ENCODE assay signal across 23 mouse cellular contexts in the genomic region with DNA sequence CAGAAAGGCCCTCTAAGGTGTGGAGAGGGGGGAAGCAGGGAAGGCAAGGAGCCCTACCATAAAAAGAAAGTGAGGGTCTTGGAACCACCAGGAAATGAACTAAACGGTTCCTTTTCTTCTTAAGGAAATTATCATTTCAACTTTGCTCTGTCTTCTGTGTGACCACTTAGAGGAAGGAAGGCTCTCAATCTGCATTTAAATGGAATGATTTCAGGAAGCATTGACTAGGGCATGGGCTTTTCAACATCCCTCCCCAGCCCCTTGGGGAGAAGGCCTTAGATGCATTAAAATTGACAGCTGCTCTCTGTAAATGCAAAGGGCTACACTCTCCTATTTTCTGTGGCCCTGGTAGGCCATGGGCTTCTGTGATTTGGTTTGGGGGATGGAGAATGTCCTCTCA.
"Had no signal": no experiment of that assay in that cellular context is flagged by ENCODE, and none has a peak within 500 bp of the region (broad histone marks: within the 10 kb centered on the region; RNA-seq: fewer than 3 reads in every experiment).

No protein-coding gene starts in this region.

- H3K27ac ChIP-seq: intestine, embryonic 15.5 days; kidney, embryonic 15.5 days; limb, embryonic 12.5 days; limb, embryonic 15.5 days; liver, embryonic 14.5 days; macrophage; midbrain, embryonic 13.5 days; stomach, postnatal 0 days had no signal

- H3K9me3 ChIP-seq: intestine, embryonic 15.5 days; kidney, embryonic 15.5 days; limb, embryonic 12.5 days; limb, embryonic 15.5 days; midbrain, embryonic 13.5 days had no signal

- H3K9ac ChIP-seq: intestine, embryonic 15.5 days; kidney, embryonic 15.5 days; limb, embryonic 12.5 days; limb, embryonic 15.5 days; liver, embryonic 14.5 days; liver, postnatal 0 days; lung, embryonic 14.5 days; midbrain, embryonic 13.5 days had no signal

- H3K36me3 ChIP-seq: intestine, embryonic 15.5 days; kidney, embryonic 15.5 days; limb, embryonic 12.5 days; limb, embryonic 15.5 days; midbrain, embryonic 13.5 days had no signal

- H3K4me2 ChIP-seq: intestine, embryonic 15.5 days; kidney, embryonic 15.5 days; limb, embryonic 12.5 days; limb, embryonic 15.5 days; liver, embryonic 11.5 days; lung, embryonic 14.5 days; midbrain, embryonic 13.5 days had no signal

- H3K4me3 ChIP-seq: intestine, embryonic 15.5 days; kidney, embryonic 15.5 days; limb, embryonic 12.5 days; limb, embryonic 15.5 days; megakaryocyte, embryonic 14.5 days; midbrain, embryonic 13.5 days; myocyte had no signal

- H3K27me3 ChIP-seq: intestine, embryonic 15.5 days; kidney, embryonic 15.5 days; limb, embryonic 12.5 days; limb, embryonic 15.5 days; megakaryocyte, embryonic 14.5 days; midbrain, embryonic 13.5 days had no signal

- H3K4me1 ChIP-seq: intestine, embryonic 15.5 days; kidney, embryonic 15.5 days; limb, embryonic 15.5 days; megakaryocyte, embryonic 14.5 days had no signal

- DNase-seq: kidney, adult 11 months; kidney, adult 8-10 months; kidney, postnatal 10 days; kidney, postnatal 36 days; left cerebral cortex, postnatal 4 days; liver, postnatal 0 days; lung, embryonic 14.5 days; right cerebral cortex, adult 18-20 months; right cerebral cortex, postnatal 14 days; right cerebral cortex, postnatal 4 days; thymus, postnatal 36 days had no signal

- ATAC-seq: intestine, embryonic 15.5 days; liver, postnatal 0 days; lung, postnatal 0 days; midbrain, embryonic 13.5 days had no signal
